Mouse (Mus musculus) Patski (cell line): ENCODE measurements around the gene Il17rc. TPM values are rescaled to one million over a fixed set of nuclear protein-coding genes. Genes with fewer than 3 reads are reported as not detected.

Source experiments
- ATAC-seq: fragments of 100-300 bp; one replicate; pipeline ENCODE4 v1.8.0; 2021
- CTCF ChIA-PET: fragments of 350-600 bp; sonication (Branson Sonifier 250); formaldehyde crosslinking; loops from one replicate; lab custom pipeline; 2022; ENCODE audit warnings: inconsistent platforms; lab: Charles Lee
- POLR2A ChIA-PET: fragments of 350-600 bp; sonication (Branson Sonifier 250); formaldehyde crosslinking; loops from one replicate; lab custom pipeline; 2022; ENCODE audit warnings: antibody characterized with exemption, inconsistent platforms; lab: Charles Lee
- DNase-seq: peaks from one replicate; pipeline ENCODE4 v3.0.0-alpha.2; 2011; ENCODE audit warnings: low read depth, low spot score
- H3K27me3 ChIP-seq: fragments of 371-371 bp; one replicate; pipeline ENCODE4 v1.5.1; 2021
- CTCF ChIP-seq: fragments of 100-300 bp; IDR thresholded peaks from one replicate; pipeline ENCODE4 v1.5.1; 2021
- in situ Hi-C: fragments of 300-500 bp; cut with MboI; formaldehyde crosslinking; loops from 3 replicates; pipeline ENCODE4 v1.11.1; 2018; ENCODE audit warnings: low pct_unique_long_range_greater_than_20kb, mixed read lengths
- polyA plus RNA-seq: library from polyadenylated mRNA; unstranded; gene quantifications from one replicate; pipeline ENCODE4 v1.2.3, GENCODE M21; 2021

Gene Il17rc
- 242 TPM for polyA plus RNA-seq

DNA sequence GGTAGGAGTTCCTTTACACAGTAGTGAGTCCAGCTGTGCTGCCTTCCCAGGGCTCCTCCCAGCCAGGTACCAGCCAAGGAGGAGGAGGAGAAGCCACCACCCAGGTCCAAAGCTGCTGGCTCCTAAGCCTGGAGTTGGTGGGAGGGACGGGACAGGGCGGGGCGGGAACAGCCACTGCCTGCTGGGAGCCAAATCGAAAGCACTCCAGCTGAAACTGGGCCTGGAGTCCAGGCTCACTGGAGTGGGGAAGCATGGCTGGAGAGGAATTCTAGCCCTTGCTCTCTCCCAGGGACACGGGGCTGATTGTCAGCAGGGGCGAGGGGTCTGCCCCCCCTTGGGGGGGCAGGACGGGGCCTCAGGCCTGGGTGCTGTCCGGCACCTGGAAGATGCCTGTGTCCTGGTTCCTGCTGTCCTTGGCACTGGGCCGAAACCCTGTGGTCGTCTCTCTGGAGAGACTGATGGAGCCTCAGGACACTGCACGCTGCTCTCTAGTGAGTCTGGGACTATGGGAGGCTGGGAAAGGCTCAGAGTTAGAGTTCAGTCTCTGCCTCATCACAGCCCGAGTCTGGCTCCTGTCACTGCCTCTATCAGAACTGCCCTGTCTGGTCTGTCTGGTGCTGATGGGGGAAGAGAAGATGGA, at the start of gene Il17rc:
TSS of gene Il17rc (plus strand) at position 131 of the 640 bp plus-strand sequence.
- no peak for DNase-seq
- ChIA-PET POLR2A (interaction anchor here (0.8 to 3.0 kb wide), 7 partner anchors 10 to 58 kb away, joined by 3 to 41 read pairs (median 3); partner anchors contain the start of genes Creld1 and Jagn1), CTCF (interaction anchor here (1.3 to 10.3 kb wide), 3 partner anchors 9 to 28 kb away, joined by 3 to 82 read pairs (median 17); partner anchors contain the start of gene Jagn1)
- ATAC-seq, result peak; percentile 72
- in situ Hi-C loops, result no loop called here
- no peaks in the 10 kb centered on the region for H3K27me3 ChIP-seq
- TF ChIP-seq CTCF, result no peak

DNA sequence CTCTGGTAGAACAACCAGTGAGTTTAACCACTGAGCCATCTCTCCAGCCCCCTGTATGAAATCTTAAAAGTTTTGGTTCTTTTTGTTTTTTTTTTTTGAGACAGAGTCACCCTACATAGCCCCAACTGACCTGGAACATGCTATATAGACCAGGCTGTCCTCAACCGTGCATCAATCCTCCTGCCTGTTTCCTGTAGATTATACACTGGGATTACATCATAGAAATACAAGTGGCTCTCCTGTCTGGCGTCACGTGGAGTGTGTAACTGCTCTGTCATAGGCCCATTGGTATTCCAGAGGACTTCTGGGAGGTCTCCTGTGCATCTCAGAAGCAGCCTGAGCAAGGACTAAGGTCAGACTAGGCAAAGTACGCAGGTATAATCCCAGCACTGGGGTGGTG, 48.2 kb upstream of the Il17rc start:
- CTCF ChIA-PET, result no interaction called here
- POLR2A ChIA-PET, result no interaction called here
- no peaks in the 10 kb centered on the region for H3K27me3 ChIP-seq
- in situ Hi-C loops, result no loop called here
- DNase-seq (no peak), ATAC-seq (no peak)
- no peak for TF ChIP-seq CTCF

DNA sequence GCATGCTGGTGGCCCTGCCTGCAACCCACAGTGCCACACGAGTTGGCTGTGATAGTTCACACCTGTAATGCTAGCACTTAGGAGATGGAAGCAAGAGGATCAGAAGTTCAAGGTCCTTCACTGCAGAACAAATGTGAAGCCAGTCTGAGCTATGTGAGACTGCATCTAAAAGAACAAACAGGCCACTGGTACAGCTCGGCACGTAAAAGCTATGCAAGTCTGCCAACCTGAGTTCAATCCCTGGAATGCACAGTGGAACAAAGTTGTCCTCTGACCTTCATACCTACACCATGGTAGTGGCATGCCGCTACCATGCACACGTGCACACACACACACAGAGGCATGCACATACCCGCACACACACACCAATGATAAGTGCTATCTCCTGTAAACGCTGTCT, 47.0 kb upstream of the Il17rc start:
- ATAC-seq, result no peak
- no peaks in the 10 kb centered on the region for H3K27me3 ChIP-seq
- POLR2A ChIA-PET, result no interaction called here
- DNase-seq, result no peak
- in situ Hi-C loops, result no loop called here
- TF ChIP-seq CTCF, result no peak
- CTCF ChIA-PET, result no interaction called here

DNA sequence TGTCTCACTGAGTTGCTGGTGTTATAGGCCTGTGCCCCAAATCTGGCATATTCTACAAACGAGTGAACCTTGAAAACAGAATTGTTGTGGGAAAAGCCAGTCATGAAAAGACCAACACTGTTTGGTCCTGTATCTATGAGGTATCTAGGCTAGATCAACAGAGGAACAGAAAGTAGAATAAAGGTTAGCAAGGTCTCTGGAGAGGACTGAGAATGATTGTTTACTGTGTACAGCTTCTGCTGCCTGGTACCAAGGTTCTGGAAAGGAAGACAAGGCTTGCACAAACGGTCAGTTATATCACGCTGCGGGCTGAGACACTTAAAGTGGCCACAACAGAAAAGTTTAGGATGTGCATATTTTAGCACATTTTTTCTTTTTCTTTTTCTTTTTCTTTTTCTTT, 44.5 kb upstream of the Il17rc start:
- H3K27me3 ChIP-seq, result no peaks in the 10 kb centered on the region
- ATAC-seq (no peak), DNase-seq (no peak)
- in situ Hi-C loops, result no loop called here
- TF ChIP-seq CTCF, result no peak
- ChIA-PET POLR2A (no interaction called here), CTCF (interaction anchor here (0.8 kb wide), 1 partner anchor 11 kb away, joined by 3 read pairs; no protein-coding TSS in a partner anchor)

DNA sequence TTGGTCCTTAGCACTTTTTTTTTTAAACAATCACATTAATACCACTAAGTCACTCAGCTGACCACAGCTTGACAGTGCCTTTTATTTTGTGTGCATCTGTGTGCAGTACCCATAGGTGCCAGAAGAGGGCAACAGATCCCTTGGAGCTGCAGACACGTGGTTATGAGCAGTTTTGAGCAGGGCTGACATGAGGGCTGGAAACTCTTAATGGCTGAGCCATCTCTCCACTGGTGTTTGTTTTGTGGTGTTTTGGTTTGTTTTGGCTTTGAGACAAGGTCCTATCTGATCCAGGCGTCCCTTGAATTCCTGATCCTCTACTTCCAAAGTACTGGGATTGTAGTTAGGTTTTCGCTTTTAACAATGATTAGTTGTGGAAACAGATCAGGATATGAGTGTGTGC, 43.8 kb upstream of the Il17rc start:
- ChIA-PET CTCF (interaction anchor here (0.8 kb wide), 1 partner anchor 12 kb away, joined by 3 read pairs; no protein-coding TSS in a partner anchor), POLR2A (interaction anchor here (0.8 kb wide), 1 partner anchor 110 kb away, joined by 5 read pairs; no protein-coding TSS in a partner anchor)
- H3K27me3 ChIP-seq, result no peaks in the 10 kb centered on the region
- no peak for TF ChIP-seq CTCF
- no peak for ATAC-seq
- DNase-seq, result no peak
- in situ Hi-C loops, result no loop called here

DNA sequence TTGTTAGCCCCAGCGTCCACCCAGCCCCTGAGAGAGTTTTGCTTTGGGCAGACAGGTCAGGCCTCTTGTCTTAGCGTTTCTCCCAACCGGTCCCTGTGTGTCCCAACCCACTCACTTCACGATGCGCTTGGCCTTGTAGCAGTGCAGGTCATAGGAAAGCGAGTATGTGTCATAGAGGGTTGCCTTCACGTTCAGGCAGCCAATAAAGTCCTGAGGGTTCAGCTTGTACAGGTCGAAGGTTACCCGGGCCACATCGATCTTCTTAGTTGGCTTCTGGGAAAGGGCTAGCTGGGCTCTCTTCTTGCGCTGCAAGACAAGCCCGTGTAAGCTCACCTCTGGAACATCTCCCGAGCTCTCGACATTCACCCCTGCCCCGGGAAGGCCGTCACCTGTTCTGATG, 43.2 kb upstream of the Il17rc start:
- ChIA-PET POLR2A (no interaction called here), CTCF (no interaction called here)
- in situ Hi-C loops, result no loop called here
- no peaks in the 10 kb centered on the region for H3K27me3 ChIP-seq
- ATAC-seq, result no peak
- TF ChIP-seq CTCF, result no peak
- no peak for DNase-seq

DNA sequence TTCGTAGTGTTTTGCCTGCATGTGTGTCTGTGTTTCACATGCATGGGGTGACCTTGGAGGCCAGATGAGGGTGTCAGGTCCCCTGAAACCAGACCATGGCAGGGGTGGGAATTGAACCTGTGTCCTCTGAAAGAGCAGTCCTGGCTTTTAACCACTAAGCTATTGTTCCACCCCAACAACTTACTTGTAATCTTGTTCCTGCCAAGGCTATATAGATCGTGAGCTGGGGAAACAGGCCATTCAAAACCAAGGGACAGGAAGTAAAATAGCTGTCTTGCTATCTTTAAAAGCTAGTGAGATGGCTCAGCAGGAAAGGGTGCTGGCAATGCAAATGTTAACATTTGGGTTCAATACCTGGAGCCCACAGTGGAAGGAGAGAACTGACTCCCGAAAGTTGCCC, 41.3 kb upstream of the Il17rc start:
- no peak for TF ChIP-seq CTCF
- CTCF ChIA-PET, result interaction anchor here (0.8 to 1.6 kb wide), 3 partner anchors 10 to 11 kb away, joined by 3 to 4 read pairs (median 4); partner anchors contain the start of gene Rpusd3
- no peak for DNase-seq
- POLR2A ChIA-PET, result no interaction called here
- no peak for ATAC-seq
- in situ Hi-C loops, result no loop called here
- no peaks in the 10 kb centered on the region for H3K27me3 ChIP-seq

DNA sequence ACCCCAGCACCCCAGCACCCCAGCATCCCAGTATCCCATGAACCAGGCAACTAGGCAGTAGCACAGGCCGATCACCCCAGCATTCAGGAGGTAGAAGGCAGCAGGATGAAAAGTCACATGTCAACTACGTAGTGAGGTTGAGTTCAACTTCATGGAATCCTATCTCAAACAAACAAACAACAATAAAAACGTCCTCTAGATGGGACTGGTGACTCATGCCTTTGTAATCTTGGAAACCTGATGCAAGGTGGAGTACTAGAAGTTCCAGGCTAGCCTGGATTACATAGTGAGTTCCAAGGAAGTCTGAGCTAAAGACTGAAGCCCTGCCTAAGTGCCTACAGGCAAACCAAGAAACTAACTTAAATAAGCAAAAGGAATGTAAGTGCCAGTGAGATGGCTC, 40.4 kb upstream of the Il17rc start:
- no peaks in the 10 kb centered on the region for H3K27me3 ChIP-seq
- no peak for TF ChIP-seq CTCF
- in situ Hi-C loops, result no loop called here
- CTCF ChIA-PET, result interaction anchor here (1.5 to 1.6 kb wide), 2 partner anchors 9 to 11 kb away, joined by 4 read pairs; no protein-coding TSS in a partner anchor
- POLR2A ChIA-PET, result no interaction called here
- DNase-seq (no peak), ATAC-seq (peak; percentile 27)

DNA sequence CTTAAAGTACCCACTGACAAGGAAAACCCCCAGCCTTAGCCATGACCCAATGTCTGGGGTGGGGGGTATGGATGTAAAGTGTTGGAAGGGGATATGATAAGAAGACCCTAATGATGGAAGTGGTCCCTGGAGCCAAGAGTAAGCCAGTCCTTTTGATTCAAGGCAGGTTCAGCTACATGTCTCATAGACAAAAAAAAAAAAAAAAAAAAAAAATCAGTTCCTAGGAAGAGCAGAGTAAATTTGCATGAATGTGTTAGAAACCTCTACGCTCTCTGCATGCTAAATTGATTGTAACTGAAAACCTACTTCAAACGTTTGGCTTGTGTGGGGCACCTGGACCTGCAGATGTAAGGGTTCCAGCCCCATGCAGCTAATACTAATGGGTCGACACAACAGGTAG, 39.4 kb upstream of the Il17rc start:
- CTCF ChIA-PET, result interaction anchor here (0.6 to 1.0 kb wide), 2 partner anchors 24 to 49 kb away, joined by 3 read pairs; no protein-coding TSS in a partner anchor
- TF ChIP-seq CTCF, result no peak
- no peaks in the 10 kb centered on the region for H3K27me3 ChIP-seq
- in situ Hi-C loops, result no loop called here
- ATAC-seq, result no peak
- DNase-seq, result no peak
- POLR2A ChIA-PET, result no interaction called here

DNA sequence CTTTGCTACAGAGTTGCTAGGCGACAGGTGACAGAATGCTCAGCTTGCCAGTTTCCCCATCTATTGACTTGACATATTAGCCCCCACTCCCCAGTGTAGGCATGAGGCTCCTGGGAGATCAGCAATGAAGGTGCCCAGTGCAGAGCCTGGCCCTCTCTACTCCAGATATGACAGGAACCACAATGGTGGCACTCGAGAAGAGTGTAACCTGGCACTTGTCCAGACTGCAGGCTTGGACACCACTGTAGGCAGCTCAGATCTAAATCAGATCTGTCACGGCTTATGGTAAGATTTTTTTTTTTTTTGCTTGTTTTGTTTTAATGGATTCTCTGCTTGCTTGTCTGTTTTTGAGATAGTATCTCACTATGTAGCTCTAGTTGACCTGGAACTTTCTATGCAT, 37.6 kb upstream of the Il17rc start:
- in situ Hi-C loops, result no loop called here
- DNase-seq (no peak), ATAC-seq (no peak)
- ChIA-PET CTCF (no interaction called here), POLR2A (no interaction called here)
- H3K27me3 ChIP-seq, result no peaks in the 10 kb centered on the region
- no peak for TF ChIP-seq CTCF

DNA sequence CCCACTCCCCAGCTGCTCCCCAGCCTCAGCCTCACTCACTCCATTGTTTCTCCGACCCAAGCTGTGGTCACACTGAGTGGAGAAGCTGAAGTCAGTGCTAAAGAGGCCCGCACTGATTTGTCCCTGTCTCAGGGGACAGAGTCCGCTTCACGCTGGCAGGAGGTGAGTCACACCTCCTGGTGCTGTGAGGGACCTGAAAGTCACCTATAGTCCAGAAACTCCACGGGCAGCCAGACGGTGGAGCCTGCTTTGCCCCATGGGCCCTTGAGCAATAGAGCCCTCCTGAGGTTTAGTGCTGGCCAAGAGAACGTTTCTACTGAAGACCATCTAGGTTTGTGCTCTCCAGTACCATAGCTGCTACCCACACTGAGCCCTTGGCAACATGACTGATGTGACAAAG, 36.5 kb upstream of the Il17rc start:
- ChIA-PET POLR2A (no interaction called here), CTCF (no interaction called here)
- DNase-seq, result no peak
- no peak for ATAC-seq
- no peak for TF ChIP-seq CTCF
- in situ Hi-C loops, result no loop called here
- H3K27me3 ChIP-seq, result no peaks in the 10 kb centered on the region
